Mouse (Mus musculus): ENCODE data around the gene Slc17a6.

GRCm38 (mm10) chr7:51627666-51628065 lies 5.9 kb downstream of the Slc17a6 start:
- TF ChIP-seq CTCF (IDR thresholded peaks at IDR 0.05; ENCODE audit: low read depth, low read length) (no peak), POLR2A (IDR thresholded peaks at IDR 0.05; ENCODE audit: extremely low read depth, insufficient read depth, low read length) (no peak)

Data from liver, adult 2 months (tissue).